Mouse (Mus musculus): ENCODE data around the gene Ankrd55.

DNA sequence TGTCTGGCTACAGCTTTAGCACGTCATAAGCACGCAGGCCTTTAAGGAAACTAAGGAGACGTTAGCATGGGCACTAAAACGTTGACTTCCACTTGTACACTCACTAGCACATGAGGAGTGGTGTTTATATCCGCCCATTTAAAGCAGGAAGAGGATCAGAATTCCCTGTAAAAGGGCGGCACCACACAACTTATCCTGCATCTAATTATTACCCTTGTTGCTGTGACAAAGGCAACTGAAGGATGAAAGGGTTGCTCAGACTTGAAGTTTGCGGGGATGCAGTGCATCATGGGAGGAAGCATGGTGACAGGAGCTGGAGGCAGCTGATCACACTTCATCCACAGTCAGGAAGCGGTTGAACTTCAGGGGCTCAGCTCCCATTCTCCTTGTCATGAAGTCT, 63.7 kb downstream of the Ankrd55 start:
- no peak for TF ChIP-seq CTCF (IDR thresholded peaks at IDR 0.05; ENCODE audit: extremely low read depth, insufficient read depth, insufficient read length, insufficient replicate concordance)
- no peak for TF ChIP-seq POLR2A (IDR thresholded peaks at IDR 0.05; ENCODE audit: low read depth, low read length)

Data from spleen, adult 2 months (tissue).